Mouse (Mus musculus): Measurements from ENCODE around the gene Twf1.

Gene Twf1

DNA sequence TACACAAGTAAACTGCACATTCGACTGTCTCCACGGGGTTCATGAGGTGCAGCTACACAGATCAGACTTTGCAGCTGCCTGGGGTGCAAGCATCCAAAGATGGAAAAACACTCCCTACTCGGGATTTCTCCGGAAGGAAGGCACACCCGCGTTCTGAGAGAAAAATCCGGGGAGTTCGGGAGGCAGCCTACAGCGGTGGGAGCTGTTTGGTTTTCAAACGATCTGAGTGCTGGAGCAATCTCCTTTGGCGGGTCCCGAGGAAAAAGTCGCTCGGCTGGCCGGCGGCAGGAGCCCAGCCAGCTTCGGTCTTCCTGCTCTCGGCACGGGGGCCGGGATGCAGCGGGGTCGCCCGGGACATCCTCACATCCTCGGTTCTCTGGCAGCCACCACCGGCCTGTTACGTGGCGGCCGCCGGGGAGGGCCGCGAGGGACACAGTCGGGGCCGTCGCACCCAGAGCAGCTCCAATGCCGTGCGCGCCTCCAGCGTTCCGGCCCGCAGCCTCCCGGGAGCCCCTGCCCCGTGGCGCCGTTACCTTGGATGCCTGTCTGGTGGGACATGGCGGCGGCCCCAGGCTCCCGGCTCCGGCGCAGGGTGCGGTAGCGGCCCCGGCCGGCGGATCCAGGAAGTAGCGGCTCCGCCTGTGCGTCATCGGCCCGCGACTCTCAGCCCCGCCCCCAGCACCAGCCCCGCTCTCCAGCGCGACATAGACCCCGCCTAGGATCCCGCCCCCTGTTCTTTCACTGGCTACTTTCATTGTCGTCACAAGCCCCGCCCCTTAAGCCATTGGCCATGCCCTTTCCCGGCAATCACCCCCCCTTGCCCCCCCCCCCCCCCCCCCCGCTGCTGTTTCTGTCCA, at the start of gene Twf1:
Gene Twf1 (minus strand): TSS at position 671 of the 857 bp plus-strand sequence.
- DNase-seq (ENCODE audit: low spot score in 2 of 2) = peak; percentile 96 to 99

DNA sequence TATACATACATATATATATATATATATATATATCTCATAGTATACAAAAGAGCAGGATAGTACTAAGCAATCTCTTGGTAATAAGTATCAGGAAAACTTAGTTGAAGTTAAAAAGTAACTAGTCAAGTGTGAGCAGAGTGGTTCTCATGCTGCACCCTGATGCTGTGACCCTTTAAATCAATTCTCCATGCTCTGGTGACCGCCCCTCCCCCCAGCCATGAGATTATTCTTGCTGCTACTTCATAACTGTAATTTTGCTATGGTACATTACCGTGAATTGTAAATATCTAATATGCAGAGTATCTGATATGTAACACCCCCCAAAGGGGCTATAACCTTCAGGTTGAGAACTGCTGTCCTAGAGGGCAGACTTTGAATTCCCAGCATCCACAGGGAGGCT, 49.4 kb upstream of the Twf1 start:
- no peak for DNase-seq (ENCODE audit: low spot score in 2 of 2)

DNA sequence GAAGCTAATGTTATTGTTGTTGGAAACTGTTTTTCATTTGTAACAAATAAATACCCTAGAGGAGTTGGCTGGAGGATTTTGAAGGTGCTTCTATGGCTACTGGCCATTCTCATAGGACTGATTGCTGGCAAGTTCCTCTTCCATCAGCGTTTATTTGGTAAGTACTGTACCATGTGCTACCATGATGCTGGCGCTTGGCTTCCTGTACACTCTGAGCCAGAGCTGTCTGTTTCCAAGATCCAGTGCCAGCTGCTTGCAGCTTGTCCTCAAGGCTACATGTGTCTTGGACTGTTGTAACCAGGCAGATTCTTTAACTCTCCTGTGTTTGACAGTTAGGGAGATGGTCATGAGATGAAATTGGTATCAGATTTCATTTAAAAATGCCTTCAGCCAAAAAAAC, 48.5 kb upstream of the Twf1 start:
- DNase-seq (ENCODE audit: low spot score in 2 of 2) = no peak

DNA sequence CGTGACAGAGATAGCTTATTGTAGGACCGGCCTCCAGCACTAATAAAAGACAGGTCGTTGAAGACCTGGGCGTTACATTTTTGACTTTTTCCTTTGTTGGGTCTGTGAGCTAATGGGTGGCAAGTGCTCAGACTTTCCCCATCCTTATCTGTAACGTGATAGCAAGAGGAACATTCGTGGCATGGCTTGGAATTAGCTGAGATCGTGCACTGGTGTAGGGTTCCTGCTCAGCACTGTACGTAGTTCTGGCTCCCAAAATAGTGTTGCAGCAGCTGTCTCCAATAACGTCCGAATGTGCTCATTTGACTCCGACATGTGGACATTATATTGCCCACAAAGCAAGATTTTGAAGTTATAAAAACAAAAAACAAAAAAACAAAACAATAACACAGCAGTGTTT, 44.8 kb upstream of the Twf1 start:
- DNase-seq (ENCODE audit: low spot score in 2 of 2) = no peak

DNA sequence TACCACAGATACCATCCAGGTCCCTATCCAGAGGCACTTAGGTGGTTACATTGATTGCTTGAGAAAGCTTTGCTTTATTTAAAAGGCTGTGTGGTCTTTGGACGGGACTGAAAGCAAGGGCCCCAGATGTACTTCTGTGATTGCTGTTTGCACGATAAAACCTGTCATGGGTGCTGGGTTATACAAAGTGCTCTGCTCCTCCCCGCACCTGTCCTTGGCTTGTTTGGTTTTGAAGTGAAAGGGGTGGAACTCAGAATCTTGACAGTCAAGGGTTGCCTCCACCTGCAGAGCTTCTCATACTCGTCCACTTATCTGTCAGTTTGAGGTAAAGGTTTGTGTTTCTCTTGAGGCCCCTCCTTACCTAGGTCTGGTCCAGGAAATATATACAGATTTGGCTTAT, 40.9 kb upstream of the Twf1 start:
- no peak for DNase-seq (ENCODE audit: low spot score in 2 of 2)

DNA sequence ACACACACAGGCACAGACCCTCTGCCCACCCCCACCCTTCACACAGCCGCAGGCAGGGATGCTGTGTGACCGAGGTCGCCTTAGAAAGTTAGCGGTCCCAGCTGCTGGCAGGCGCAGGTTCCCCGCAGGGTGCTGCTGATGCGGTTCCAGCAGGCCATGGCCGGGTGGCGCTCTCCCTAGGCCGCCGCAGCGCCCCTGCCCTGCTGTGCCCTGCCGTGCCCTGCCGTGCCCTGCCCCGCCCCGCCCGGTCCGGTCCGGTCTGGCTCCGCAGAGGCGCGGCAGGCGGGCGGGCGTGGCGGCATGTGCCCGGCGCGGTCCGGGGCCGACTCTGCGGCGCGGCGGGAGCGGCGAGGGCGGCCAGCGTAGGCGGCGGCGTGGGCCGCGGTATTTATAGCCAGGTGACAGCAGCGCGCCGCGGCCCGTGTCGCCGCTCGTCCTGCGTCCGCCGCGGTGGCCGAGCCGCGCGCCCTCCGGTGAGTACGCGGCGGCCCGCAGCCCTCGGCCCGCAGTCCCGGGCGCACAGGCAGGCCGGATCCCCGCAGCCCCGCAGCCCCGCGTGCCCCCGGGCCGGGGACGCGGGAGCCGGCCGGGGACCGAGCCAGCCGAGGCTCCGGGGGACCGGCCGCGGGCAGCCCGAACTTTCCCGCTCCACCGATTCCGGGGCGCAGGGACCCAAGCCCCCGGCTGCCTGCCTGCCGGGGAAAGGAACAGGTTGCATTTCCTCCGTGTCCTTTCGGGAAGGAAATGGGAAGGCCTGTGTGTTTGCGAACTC, 39.3 kb upstream of the Twf1 start, which contains the start of gene Tmem117:
Gene Tmem117 (plus strand): TSS at position 403 of the 772 bp plus-strand sequence.
- DNase-seq (ENCODE audit: low spot score in 2 of 2) = peak in 1 of 2 experiments; percentile 40

DNA sequence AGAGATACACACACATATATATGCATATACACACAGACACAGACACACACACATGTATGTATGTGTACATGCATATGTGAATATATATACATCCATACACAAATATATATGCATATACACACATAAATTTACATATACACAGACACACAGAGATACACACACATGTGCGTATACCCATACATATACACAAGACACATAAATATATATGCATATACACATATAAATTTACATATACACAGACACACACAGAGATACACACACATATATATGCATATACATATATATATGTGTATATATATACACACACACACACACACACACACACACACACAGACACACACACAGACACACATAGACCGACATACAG, 38.8 kb upstream of the Twf1 start:
- no peak for DNase-seq (ENCODE audit: low spot score in 2 of 2)

DNA sequence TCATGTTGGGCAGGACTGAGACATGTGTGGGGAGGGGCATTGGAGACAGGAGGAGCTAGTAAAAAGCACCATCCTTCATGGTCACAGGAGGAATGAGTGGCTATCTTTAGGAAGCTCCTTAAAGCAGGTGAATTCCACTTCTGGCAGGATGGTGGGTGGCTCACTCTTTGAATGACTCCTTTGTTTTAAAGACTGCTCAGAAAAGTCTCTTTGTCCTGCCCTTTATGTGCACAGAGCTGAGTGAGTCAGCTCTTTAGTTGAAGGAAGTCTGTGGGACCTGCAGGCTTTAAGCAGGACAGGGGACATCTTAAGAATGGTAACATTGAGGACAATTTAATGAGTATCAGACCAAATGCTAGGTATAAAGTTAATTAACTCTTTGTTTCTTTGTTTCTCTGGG, 31.2 kb upstream of the Twf1 start:
- DNase-seq (ENCODE audit: low spot score in 2 of 2) = no peak

DNA sequence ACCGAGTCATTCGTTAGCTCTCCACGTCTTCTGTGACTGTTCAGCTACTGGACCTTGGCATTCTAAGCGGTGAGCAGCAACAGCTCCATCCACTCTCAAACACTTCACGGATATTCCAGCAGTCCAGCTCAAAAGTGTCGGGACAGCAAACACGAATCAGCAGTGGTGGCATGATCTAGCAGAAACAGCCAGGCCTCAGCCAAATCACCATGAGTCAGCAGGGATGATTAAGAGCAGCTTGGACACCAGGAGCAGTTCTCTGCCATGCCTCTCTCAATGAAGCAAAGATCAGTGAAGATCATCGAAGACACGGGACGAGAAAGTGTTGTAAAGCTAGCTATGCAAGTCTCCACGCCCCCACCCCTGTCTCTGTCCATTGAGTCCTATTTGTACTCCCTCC, 26.3 kb upstream of the Twf1 start:
- no peak for DNase-seq (ENCODE audit: low spot score in 2 of 2)

DNA sequence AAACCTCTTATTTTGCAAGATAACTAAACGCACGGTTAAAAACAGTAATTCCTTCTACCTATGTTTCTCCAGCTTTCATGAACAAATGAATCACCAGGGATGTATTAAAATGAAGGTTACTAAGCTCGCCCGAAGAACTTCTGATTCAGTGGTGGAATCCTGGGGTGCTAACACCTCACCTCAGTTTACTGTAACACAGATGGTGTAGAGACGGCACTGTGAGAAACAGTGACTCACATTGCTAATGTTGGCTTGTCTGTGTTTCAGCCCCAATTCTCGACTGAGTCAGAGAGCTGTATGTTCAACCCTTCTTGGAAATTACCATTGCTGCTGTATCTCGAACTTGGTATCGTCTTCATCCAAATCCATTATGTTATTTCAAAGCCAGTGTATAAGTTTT, 18.1 kb upstream of the Twf1 start:
- no peak for DNase-seq (ENCODE audit: low spot score in 2 of 2)

DNA sequence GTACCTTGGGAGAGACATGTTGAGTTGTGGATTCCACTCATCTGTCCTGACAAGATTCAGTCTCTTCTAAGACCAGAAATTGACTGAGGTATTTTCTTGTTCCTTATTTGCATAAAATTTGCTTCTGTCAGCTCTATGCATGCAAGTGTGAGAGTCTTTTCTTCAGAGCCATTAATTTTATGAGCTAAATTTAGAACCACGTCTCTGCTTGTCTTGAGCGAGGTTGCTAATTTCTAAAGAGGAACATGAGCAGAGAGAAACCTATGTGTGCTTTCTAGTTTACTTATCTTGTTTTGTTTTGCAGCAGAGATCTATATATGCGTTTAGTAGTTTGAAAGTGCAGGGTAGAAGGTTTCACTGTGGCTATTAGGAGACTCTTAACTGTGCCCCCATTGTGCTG, 12.8 kb upstream of the Twf1 start:
- DNase-seq (ENCODE audit: low spot score in 2 of 2) = no peak

DNA sequence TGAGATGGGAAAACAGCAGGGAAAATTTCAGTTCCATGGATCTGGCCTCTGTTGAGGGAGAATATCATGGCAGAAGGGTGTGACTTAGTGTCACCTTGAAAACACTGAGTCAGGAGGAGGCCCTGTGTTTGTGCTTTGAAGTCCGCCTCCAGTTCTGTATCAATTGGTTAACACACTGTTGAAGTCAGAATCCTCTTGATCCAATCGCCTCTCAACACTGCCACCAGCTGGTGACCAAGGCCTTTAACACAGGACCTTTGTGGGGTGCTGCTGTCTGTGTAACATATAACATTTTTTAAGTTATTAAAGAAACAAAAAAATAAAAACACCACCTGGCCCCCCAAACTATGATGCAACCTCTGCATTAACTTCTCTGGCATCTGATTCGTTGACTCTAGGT, 11.7 kb upstream of the Twf1 start:
- no peak for DNase-seq (ENCODE audit: low spot score in 2 of 2)

DNA sequence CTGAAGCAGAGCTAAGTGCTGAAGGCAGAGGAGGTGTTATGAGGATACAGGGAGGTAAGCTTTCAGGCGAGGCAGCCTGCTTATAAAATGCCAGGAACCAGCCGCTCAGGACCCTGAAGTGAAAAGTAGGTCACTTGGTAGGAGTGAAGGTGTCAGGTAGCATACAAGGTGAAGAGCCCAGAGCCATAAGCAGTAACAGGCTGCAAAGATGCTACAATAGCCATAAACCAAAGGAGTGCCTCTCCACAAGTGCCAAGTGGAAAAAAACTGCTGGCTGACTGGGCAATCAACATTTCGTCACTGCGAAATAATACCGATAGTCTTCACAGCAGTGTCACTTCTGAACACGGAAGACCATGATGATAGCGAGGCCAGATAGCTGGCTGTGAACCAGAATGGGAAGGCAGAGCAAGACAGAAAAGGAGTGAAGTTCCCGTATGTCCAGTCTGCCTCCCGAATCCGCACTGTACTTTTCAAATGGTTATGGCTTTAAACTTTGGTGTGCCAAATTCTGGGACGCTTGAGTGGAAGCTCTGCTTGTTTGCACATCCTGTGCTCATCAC, 10.5 kb upstream of the Twf1 start:
- no peak for DNase-seq (ENCODE audit: low spot score in 2 of 2)

DNA sequence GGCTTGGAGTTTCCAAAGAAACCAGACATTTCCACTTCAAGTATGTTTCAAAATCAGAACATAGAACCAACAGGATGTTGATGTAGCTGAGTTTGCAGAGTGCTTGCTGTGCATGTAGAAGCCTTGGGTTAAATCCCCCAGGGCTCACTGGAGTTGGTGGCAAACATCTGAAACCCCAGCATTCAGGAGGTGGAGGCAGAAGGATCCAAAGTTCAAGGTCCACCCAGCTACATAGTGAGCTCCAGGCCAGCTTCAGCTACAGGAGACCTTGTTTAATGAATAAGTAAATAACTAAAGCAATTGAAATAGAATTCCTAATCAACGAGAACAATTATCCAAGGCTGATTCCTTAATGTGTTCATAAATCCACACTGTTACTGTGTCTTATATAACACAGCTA, 3.9 kb upstream of the Twf1 start:
- DNase-seq (ENCODE audit: low spot score in 2 of 2) = no peak

DNA sequence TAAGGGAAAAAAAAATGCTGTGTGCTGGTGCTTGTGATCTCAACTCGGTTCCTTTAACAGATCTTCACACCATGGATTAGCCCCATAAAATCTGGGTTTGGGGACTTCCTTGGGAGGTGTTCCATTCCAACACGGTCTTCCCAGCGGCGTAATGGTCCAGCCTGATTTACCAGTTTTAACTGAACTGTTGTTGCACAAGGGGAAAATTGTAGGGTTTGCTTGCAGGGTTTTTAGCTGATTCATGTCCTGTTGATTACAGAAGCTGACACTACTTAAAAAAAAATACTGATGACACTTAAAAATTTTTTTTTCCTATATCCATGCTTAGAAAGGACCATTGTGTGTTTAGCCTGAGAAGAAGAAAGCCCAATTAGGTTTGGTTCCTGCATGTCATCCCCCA, 1.7 kb upstream of the Twf1 start:
- DNase-seq (ENCODE audit: low spot score in 2 of 2) = no peak

DNA sequence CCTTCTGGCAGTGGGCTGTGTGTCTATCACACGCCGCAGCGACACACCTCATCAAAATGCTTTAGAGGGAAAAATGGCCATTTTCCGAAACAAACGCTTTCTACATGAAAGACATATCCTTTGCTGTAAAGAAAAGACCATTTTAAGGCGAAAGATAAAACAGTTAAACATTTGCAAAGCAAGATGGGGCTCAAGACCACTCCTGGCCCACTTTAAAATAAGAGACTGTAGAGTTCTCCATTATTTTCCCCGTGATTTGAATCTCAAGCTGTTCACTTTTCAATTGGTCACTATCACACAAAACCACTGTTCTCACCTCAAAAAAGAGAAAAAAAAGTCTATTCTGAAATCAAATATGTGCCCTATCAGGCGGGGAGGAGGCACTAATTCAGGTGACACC, 394 bp upstream of the Twf1 start:
- DNase-seq (ENCODE audit: low spot score in 2 of 2) = no peak

DNA sequence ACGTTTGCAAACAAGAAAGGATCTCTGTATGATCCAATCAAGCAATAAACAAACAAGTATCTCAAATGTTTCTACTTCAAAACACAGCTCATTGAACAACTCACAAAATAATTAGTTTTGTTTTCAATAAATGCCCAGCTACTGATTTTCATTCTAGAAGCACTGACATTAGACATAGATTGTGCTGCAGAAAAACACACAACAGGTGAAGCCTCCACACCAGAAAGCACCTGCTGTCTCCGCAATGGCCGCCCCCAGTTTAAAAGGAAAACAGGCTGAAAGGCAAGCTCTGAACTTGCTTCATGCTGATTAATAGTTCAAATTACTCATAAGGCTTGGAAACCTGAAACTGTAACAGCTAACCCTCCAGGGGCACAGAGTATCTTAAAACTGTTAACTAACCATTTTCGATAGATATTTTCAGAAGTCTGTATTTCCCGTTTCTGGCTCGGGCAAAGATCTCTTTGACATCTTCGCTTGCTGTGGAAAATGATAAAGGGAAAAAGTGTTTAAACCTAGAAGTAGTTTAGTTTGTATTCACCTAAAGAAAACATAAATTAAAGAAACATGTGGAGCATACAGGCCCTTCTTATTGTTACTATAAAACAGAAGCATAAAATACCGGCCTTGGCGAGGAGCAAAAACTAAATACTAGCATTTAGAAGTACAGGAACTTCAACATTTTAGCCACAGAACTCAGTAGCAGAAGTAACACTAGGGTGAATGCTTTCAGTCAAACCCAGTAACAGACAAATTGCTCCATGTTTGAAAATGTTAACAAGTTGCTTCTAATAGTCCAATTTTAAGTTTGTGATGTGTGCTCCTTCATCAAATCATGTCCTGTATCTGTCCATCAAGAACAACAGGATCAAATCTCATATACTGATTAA, 1.6 kb downstream of the Twf1 start:
- no peak for DNase-seq (ENCODE audit: low spot score in 2 of 2)

DNA sequence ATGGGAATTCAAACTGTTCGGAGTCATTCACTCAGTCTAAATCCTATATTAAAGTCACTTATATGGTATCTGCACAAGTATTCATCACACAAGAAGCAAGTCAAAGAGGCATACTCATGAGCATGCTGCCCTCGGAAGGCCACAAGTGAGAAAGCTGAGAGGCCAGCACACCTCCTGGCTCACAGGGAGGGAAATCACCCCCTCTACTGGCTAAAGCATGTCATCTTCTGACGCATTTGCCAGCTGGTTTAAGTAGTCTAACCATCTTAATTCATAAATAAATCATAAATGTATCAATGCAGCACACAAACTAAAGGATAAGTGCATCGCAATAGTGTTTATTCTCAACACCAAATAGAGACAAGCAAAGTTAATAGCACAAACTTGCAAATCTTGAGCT, 5.0 kb downstream of the Twf1 start:
- no peak for DNase-seq (ENCODE audit: low spot score in 2 of 2)

DNA sequence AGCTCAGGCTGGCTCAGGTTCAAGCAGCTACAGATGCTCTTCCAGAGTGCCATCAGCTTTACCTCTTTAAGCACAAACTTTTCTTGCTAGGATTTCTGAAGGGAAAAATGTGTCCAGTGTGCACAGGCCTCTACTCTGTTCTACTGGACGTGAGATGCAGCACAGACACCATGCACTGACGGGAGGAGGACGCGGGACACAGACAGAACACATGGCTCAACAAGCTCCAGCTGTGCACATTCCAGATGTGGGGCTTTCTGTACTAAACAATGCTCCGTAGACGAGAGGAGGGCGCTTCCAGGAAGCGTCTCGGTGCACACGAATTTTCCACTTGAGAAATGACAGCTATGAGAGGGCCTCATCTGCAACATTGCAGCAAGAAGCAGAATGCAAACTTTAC, 6.5 kb downstream of the Twf1 start:
- DNase-seq (ENCODE audit: low spot score in 2 of 2) = no peak

DNA sequence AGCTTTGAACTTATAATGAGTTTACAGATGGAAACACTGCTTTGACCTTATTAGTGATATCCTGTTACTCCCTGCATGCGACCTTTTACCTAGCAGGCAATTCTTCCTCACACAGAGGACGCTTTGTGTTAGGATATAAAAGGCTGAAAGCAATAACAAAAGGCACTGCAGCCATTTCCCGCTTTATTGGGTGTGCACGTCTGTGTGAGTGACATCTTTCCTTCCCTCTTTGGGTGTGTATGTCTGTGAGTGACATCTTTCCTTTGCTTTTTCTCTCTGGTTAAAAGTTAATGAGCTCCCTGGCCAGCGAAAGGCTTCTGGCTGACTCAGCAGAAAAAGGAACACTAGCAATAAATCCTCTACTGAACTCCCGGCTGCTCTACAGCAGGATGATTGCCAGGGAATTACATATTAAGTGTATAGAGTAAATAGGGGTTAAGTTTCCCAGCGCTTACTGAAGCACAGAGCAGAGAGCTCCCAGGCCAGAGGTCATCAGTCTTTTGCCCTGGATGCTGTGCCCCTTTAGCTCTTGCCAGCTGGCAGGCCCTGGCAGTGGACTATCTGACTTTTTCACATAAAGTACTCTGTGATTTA, 7.6 kb downstream of the Twf1 start:
- DNase-seq (ENCODE audit: low spot score in 2 of 2) = no peak

DNA sequence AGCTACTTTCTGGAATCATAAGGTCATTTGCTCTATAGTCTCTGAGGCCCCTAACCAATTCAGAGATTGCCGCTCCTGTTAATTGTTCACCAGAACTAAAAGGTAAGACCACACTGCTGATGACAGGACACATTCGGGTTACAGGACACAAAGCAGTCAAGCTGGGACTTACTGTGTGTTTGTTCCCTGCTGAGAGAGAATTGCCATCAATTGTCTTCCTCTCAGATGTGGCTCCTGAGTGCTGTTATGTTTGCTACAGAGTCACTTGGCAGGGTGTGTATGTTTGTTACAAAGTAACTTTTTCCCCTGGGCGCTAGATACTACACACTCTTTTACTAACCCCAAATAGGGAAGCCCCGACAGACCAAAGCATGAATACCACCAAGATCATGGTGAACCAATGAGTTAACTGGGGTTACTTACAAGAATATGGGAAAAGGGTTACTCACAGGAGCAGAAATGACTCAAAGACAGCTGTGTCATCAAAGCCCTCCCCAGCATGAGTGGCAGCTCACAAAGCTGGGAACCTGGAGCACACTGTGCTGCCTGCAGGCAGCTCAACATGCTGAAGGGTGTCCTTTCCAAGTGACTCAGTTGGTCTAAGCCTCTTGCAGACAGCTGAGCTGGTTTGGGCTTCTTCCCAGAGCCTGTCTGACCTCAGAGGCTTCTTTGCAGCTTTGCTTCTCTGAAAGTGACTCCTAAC, 15.0 kb downstream of the Twf1 start:
- DNase-seq (ENCODE audit: low spot score in 2 of 2) = no peak

All from urinary bladder, postnatal 4 days (tissue).